Mouse (Mus musculus) hindbrain, embryonic 13.5 days (tissue): Measurements from ENCODE around the gene Ttc32. TPM values are rescaled to one million over a fixed set of nuclear protein-coding genes. Genes with fewer than 3 reads are reported as not detected.
A peak's percentile ranks its signal among the peaks of the same experiment; 100 is the strongest.
"Not testable (repeated sequence)": the region's sequence is repeated elsewhere in the genome, so short reads cannot be mapped to it uniquely, and the experiment has no call there.

ENCODE experiments used
- ATAC-seq: fragments of 200-750 bp; cut with Nextera tagmentation; 2 replicates; pipeline ENCODE4 v1.8.0; 2017; ENCODE audit warnings: moderate TSS enrichment; ENCODE audit not compliant: low FRiP score
- H3K27ac ChIP-seq: fragments of 300-500 bp; sonication (generic); 2 replicates; pipeline ENCODE4 v1.5.1; 2015; ENCODE audit warnings: inconsistent platforms, mild to moderate bottlenecking, moderate library complexity
- H3K27me3 ChIP-seq: fragments of 300-500 bp; sonication (generic); 2 replicates; pipeline ENCODE4 v1.6.1; 2015; ENCODE audit warnings: mild to moderate bottlenecking, inconsistent platforms
- H3K36me3 ChIP-seq: fragments of 300-500 bp; sonication (generic); 2 replicates; pipeline ENCODE4 v1.6.1; 2015; ENCODE audit warnings: mild to moderate bottlenecking, inconsistent platforms
- H3K4me1 ChIP-seq: fragments of 300-500 bp; sonication (generic); replicated peaks from 2 replicates; pipeline ENCODE4 v1.6.1; 2015; ENCODE audit warnings: inconsistent platforms
- H3K4me2 ChIP-seq: fragments of 300-500 bp; sonication (generic); 2 replicates; pipeline ENCODE4 v1.6.1; 2015; ENCODE audit warnings: inconsistent platforms, mild to moderate bottlenecking, moderate library complexity
- H3K4me3 ChIP-seq: fragments of 300-500 bp; sonication (generic); 2 replicates; pipeline ENCODE4 v1.5.1; 2015; ENCODE audit warnings: mild to moderate bottlenecking, inconsistent platforms
- H3K9ac ChIP-seq: fragments of 300-500 bp; sonication (generic); 2 replicates; pipeline ENCODE4 v1.6.1; 2015; ENCODE audit warnings: mild to moderate bottlenecking, inconsistent platforms
- H3K9me3 ChIP-seq: fragments of 300-500 bp; sonication (generic); 2 replicates; pipeline ENCODE4 v1.6.1; 2016; ENCODE audit warnings: inconsistent platforms
- WGBS: fragments of 180-500 bp; shearing (Covaris S2); methylation state at CpG from one replicate; pipeline ENCODE4 v1.1.7; 2015; 5-methylcytosine and 5-hydroxymethylcytosine counted together
- polyA plus RNA-seq: library from polyadenylated mRNA; unstranded; fragments of >200 nt; fragmentation: Nextera tagmentation; extraction: Ambion mirVana; gene quantifications from 2 replicates; pipeline ENCODE4 v1.2.1, GENCODE M21; 2015

The Ttc32 gene
- polyA plus RNA-seq, 1 experiment from 2014 or later, result 11.3 TPM

DNA sequence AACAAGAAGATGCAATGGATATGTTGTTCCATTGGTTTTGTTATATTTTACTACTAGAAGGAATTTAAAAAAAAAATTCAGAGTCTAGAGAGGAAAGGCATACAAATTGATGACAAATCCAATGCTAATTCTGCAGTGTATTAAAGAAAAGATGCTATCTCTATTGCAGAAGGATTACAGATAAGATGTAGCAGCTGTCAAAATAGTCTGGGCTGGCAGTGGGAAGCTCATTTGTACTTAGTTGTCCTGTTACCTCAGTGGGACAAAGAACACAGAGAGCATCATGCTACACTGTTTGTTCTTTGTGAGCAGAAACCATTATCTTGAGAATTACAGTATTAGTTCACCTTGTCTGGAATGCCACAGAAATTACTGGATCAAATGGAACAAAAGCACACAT lies 3.0 kb upstream of the Ttc32 start:
- no peak for ATAC-seq
- no peak overlapping the region for H3K9ac ChIP-seq
- no peaks in the 10 kb centered on the region for H3K9me3 ChIP-seq
- peaks cover 12% of the 10 kb centered on the region for H3K36me3 ChIP-seq
- H3K27me3 ChIP-seq, result no peaks in the 10 kb centered on the region
- H3K4me2 ChIP-seq, result no peak overlapping the region
- H3K4me1 ChIP-seq, result peaks cover 8% of the 10 kb centered on the region
- H3K27ac ChIP-seq, result no peak overlapping the region
- no peak overlapping the region for H3K4me3 ChIP-seq

DNA sequence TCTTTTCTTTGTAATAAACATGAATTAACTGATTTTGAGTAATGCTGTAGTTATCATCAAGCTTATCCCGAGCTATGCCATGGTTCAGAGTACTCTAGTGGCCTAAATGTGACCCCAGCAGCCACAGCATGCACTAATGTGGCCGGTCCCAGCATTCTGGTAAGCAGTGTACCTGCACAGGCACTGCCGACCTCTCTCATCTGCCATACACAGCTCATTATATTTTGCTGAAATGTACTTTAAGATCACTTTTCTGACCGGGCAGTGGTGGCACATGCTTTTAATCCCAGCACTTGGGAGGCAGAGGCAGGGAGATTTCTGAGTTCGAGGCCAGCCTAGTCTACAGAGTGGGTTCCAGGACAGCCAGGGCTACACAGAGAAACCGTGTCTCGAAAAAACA lies 981 bp upstream of the Ttc32 start:
- not testable (repeated sequence) for H3K4me2 ChIP-seq

DNA sequence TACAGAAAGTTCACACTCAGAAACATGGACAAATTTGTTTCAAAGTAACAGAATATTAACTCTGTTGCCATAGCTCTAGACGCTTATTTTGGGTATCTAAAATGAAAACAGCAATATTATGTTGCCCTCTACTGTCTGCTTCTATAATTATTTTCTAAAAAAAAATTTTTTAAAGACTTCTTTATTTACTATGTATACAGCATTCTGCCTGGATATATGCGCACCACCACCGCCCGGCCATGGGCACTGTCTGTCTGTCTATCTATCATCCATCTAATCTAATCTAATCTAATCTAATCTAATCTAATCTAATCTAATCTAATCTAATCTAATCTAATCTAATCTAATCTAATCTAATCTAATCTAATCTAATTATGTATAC lies 300 bp upstream of the Ttc32 start:
- H3K9me3 ChIP-seq, result no peaks in the 10 kb centered on the region
- H3K9ac ChIP-seq, result peak overlapping the region; percentile 88; the same call in 1 of the 2 replicates
- peak overlapping the region; percentile 99 for H3K27ac ChIP-seq
- peaks cover 9% of the 10 kb centered on the region for H3K36me3 ChIP-seq
- H3K27me3 ChIP-seq, result no peaks in the 10 kb centered on the region
- peak overlapping the region; percentile 74 for H3K4me2 ChIP-seq
- 54% methylated on average over 4 of the region's 4 CpGs for WGBS
- peak overlapping the region; percentile 60 for H3K4me3 ChIP-seq
- peak; percentile 63 for ATAC-seq
- peaks cover 8% of the 10 kb centered on the region for H3K4me1 ChIP-seq

More for the DNA sequence above, 981 bp upstream of the Ttc32 start:
- not testable (repeated sequence) for H3K27me3 ChIP-seq, H3K4me3 ChIP-seq, H3K9me3 ChIP-seq, H3K4me1 ChIP-seq, H3K27ac ChIP-seq, H3K9ac ChIP-seq, ATAC-seq
- peaks cover 12% of the 10 kb centered on the region for H3K36me3 ChIP-seq
- WGBS, result 92% methylated on average over 7 of the region's 7 CpGs

- WGBS, result 73% methylated on average over 8 of the region's 8 CpGs
- no peak for ATAC-seq
- H3K4me2 ChIP-seq, result peak overlapping the region; percentile 74
- H3K4me1 ChIP-seq, result peaks cover 8% of the 10 kb centered on the region
- no peaks in the 10 kb centered on the region for H3K27me3 ChIP-seq
- H3K36me3 ChIP-seq, result peaks cover 6% of the 10 kb centered on the region
- H3K27ac ChIP-seq, result 0 out of 2 replicates have a peak overlapping the region, but pooled peaks have one; percentile 99
- H3K9me3 ChIP-seq, result no peaks in the 10 kb centered on the region
- H3K9ac ChIP-seq, result peak overlapping the region; percentile 88
- H3K4me3 ChIP-seq, result peak overlapping the region; percentile 60
Measured at GRCm38 (mm10) chr12:9031166-9031565, 1.4 kb downstream of the Ttc32 start.

DNA sequence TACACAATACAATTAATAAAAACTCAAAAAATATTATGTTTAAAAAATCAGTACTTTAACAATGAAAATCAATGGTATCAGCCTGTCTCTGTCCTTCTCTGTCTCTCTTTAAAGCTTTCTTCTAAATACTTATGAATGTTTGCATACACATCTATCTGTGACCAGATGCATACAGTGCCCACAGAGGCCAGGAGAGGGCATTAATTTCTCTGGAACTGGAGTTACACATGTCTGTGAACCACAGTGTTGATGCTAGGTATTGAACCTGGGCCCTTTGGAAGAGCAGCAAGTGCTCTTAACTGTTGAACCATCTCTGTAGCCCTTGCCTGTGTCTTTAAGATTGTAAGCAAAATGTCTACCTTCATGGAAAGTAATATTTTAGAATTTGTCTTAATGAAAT lies 3.3 kb downstream of the Ttc32 start:
- Histone ChIP-seq H3K9ac (no peak overlapping the region), H3K4me3 (no peak overlapping the region), H3K4me2 (no peak overlapping the region), H3K9me3 (no peaks in the 10 kb centered on the region), H3K27ac (no peak overlapping the region), H3K36me3 (no peaks in the 10 kb centered on the region; the same call in 1 of the 2 replicates), H3K4me1 (peaks cover 8% of the 10 kb centered on the region), H3K27me3 (no peaks in the 10 kb centered on the region)
- ATAC-seq, result no peak

- WGBS, result 77% methylated on average over 9 of the region's 9 CpGs
- H3K27ac ChIP-seq, result no peak overlapping the region
- no peaks in the 10 kb centered on the region for H3K27me3 ChIP-seq
- no peak overlapping the region for H3K4me2 ChIP-seq
- ATAC-seq, result no peak
- H3K4me1 ChIP-seq, result peaks cover under 1% of the 10 kb centered on the region; the same call in 1 of the 2 replicates
- no peaks in the 10 kb centered on the region for H3K9me3 ChIP-seq
- H3K36me3 ChIP-seq, result peaks cover 3% of the 10 kb centered on the region; the same call in 1 of the 2 replicates
- H3K4me3 ChIP-seq, result no peak overlapping the region
- H3K9ac ChIP-seq, result no peak overlapping the region
Measured at GRCm38 (mm10) chr12:9036409-9036808, 6.6 kb downstream of the Ttc32 start.

GRCm38 (mm10) chr12:9040177-9040576 lies 10.4 kb downstream of the Ttc32 start:
- no peak for ATAC-seq
- Histone ChIP-seq H3K4me2 (no peak overlapping the region), H3K9ac (no peak overlapping the region), H3K27ac (no peak overlapping the region), H3K9me3 (no peaks in the 10 kb centered on the region), H3K4me1 (no peaks in the 10 kb centered on the region), H3K27me3 (no peaks in the 10 kb centered on the region), H3K36me3 (peaks cover 17% of the 10 kb centered on the region), H3K4me3 (no peak overlapping the region)
- WGBS, result 84% methylated on average over 5 of the region's 5 CpGs

DNA sequence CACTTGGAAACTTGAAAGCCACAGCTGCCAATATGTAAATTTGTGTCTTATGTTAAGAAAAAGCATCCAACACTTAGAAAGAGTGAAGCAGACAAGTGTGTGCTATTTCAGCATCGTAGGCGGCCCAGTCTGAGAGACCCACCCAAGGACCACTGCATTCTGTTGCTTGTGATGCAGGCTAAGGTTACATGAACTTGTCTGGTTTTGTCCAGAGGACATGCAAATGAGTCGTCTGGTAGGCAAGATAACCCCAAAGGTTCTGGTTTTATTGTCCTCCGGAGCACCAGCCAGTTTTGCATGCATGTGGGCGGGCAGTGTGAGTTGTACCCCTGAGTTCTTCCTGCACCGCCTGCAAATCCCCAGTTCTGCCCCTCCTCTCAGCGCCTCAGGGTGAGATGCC lies 10.9 kb downstream of the Ttc32 start:
- no peak overlapping the region for H3K4me2 ChIP-seq
- ATAC-seq, result no peak
- whole genome bisulfite sequencing, result 81% methylated on average over 7 of the region's 7 CpGs

DNA sequence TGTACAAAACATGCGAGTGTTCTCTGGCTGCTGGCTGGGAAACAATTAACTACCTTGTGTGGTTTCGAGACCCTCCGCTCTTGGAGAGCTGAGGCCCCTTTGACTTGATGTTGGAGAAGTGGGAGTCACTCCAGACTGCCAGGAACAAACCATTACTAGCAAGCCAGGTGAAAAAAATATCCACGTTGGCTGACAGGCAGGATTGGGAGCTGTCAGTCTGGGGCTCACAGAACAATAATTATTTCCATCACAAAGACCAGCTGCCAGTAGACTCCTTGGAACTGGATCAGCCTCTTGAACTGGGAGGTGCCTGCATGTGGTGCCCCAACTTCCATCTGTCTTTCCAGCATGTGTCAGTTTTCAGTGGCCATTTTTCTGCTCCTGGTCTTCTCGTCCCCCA lies 12.5 kb downstream of the Ttc32 start:
- Histone ChIP-seq H3K27me3 (no peaks in the 10 kb centered on the region), H3K4me2 (no peak overlapping the region), H3K9ac (no peak overlapping the region), H3K9me3 (no peaks in the 10 kb centered on the region), H3K27ac (no peak overlapping the region), H3K4me1 (no peaks in the 10 kb centered on the region), H3K36me3 (peaks cover 17% of the 10 kb centered on the region), H3K4me3 (no peak overlapping the region)
- 74% methylated on average over 5 of the region's 5 CpGs for WGBS
- ATAC-seq, result no peak

More for the DNA sequence above, 10.9 kb downstream of the Ttc32 start:
- Histone ChIP-seq H3K4me3 (no peak overlapping the region), H3K9me3 (no peaks in the 10 kb centered on the region), H3K36me3 (peaks cover 17% of the 10 kb centered on the region), H3K27me3 (no peaks in the 10 kb centered on the region), H3K27ac (no peak overlapping the region), H3K9ac (no peak overlapping the region), H3K4me1 (no peaks in the 10 kb centered on the region)

DNA sequence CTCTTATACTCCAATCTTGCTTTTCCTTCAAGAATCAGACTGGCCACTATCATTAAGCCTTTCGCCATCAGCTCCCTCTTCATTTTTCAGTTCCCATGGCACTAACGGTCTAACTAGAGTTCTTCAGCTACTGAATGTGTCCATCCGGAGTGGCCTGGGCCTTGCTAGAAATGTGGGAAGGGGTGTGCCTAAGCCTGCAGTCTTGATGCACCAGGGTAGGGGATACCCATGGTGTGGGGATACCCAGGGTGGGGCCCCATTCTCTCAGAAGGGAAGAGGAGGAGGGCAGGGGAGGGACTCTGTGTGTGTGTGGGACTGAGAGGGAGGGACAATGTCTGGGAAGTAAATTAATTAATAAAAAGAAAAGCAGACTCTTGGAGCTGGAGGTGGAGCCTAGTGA lies 13.0 kb downstream of the Ttc32 start:
- no peaks in the 10 kb centered on the region for H3K9me3 ChIP-seq
- H3K27me3 ChIP-seq, result no peaks in the 10 kb centered on the region
- peaks cover 17% of the 10 kb centered on the region for H3K36me3 ChIP-seq
- 92% methylated on average over 3 of the region's 3 CpGs for WGBS
- H3K4me1 ChIP-seq, result no peaks in the 10 kb centered on the region
- H3K4me3 ChIP-seq, result no peak overlapping the region
- H3K4me2 ChIP-seq, result no peak overlapping the region
- no peak for ATAC-seq
- H3K27ac ChIP-seq, result no peak overlapping the region
- no peak overlapping the region for H3K9ac ChIP-seq

DNA sequence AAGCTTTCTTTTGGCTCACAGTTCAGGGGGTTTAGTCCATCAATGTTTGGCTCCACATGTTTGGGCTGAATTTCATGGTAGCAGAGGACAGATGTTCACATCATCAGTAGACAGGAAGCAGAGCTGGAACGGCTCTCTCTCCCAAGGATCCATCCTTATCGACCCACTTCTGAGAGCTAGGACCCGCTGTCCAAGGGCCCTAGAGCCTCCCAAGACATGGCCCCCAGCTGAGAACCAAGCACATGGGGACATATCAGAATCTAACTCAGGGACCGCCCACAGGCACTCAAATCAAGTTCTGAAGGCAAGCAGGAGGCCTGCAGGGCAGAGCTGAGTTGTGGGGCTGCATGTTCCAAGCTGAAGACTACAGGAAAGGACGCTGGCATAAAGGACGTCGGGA lies 14.9 kb downstream of the Ttc32 start:
- no peak overlapping the region for H3K4me2 ChIP-seq
- H3K27ac ChIP-seq, result no peak overlapping the region
- no peaks in the 10 kb centered on the region for H3K4me1 ChIP-seq
- no peak overlapping the region for H3K4me3 ChIP-seq
- no peak overlapping the region for H3K9ac ChIP-seq
- no peak for ATAC-seq
- WGBS, result 93% methylated on average over 7 of the region's 7 CpGs
- peaks cover 17% of the 10 kb centered on the region for H3K36me3 ChIP-seq
- H3K9me3 ChIP-seq, result no peaks in the 10 kb centered on the region
- no peaks in the 10 kb centered on the region for H3K27me3 ChIP-seq

DNA sequence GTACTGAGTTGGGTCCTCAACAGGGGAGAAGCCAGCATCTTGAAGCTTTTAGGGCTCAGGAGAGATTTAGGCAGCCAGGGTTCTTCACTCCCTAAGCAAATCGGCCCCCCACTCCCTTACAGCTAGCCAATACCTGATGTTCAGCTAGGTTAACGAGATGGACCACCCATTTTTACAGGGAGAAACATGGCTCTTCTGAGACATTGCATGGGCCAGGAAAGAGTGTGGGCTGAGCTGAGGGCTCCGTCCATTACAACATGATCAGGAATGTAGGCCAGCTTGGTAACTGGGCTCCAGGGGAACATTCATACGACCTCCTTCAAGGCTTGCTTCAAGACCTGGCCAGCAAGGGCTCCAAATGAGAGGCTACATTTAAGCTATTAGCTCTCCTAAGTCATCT lies 16.9 kb downstream of the Ttc32 start:
- no peaks in the 10 kb centered on the region for H3K9me3 ChIP-seq
- no peak overlapping the region for H3K4me2 ChIP-seq
- H3K27me3 ChIP-seq, result no peaks in the 10 kb centered on the region
- WGBS, result 77% methylated on average over 4 of the region's 4 CpGs
- no peak overlapping the region for H3K27ac ChIP-seq
- H3K4me1 ChIP-seq, result no peaks in the 10 kb centered on the region
- ATAC-seq, result no peak
- H3K9ac ChIP-seq, result no peak overlapping the region
- H3K4me3 ChIP-seq, result no peak overlapping the region
- H3K36me3 ChIP-seq, result peaks cover 12% of the 10 kb centered on the region

GRCm38 (mm10) chr12:9048090-9048489 lies 18.3 kb downstream of the Ttc32 start:
- no peaks in the 10 kb centered on the region for H3K27me3 ChIP-seq
- WGBS, result 84% methylated on average over 8 of the region's 8 CpGs
- H3K4me3 ChIP-seq, result no peak overlapping the region
- no peaks in the 10 kb centered on the region for H3K4me1 ChIP-seq
- H3K9me3 ChIP-seq, result no peaks in the 10 kb centered on the region
- ATAC-seq, result no peak
- peaks cover 10% of the 10 kb centered on the region for H3K36me3 ChIP-seq
- no peak overlapping the region for H3K9ac ChIP-seq
- no peak overlapping the region for H3K27ac ChIP-seq
- no peak overlapping the region for H3K4me2 ChIP-seq
